Mouse (Mus musculus) neural tube, embryonic 15.5 days (tissue): ENCODE data around the gene Kcnj4. TPM values are rescaled to one million over a fixed set of nuclear protein-coding genes. Genes with fewer than 3 reads are reported as not detected.

Experiments
- ATAC-seq: fragments of 200-750 bp; cut with Nextera tagmentation; 2 replicates; pipeline ENCODE4 v1.8.0; 2017; ENCODE audit warnings: mild to moderate bottlenecking, moderate TSS enrichment, moderate library complexity; ENCODE audit not compliant: low FRiP score
- H3K27ac ChIP-seq: fragments of 300-500 bp; sonication (generic); replicated peaks from 2 replicates; pipeline ENCODE4 v1.5.1; 2015; ENCODE audit warnings: mild to moderate bottlenecking, inconsistent platforms
- H3K27me3 ChIP-seq: fragments of 300-500 bp; sonication (generic); replicated peaks from 2 replicates; pipeline ENCODE4 v1.6.1; 2015; ENCODE audit warnings: inconsistent platforms
- H3K36me3 ChIP-seq: fragments of 300-500 bp; sonication (generic); 2 replicates; pipeline ENCODE4 v1.6.1; 2015; ENCODE audit warnings: inconsistent platforms
- H3K4me1 ChIP-seq: fragments of 300-500 bp; sonication (generic); 2 replicates; pipeline ENCODE4 v1.6.1; 2015; ENCODE audit warnings: inconsistent platforms
- H3K4me2 ChIP-seq: fragments of 300-500 bp; sonication (generic); 2 replicates; pipeline ENCODE4 v1.6.1; 2015; ENCODE audit warnings: inconsistent platforms, mild to moderate bottlenecking, moderate library complexity
- H3K4me3 ChIP-seq: fragments of 300-500 bp; sonication (generic); replicated peaks from 2 replicates; pipeline ENCODE4 v1.5.1; 2015; ENCODE audit warnings: mild to moderate bottlenecking, inconsistent platforms
- H3K9ac ChIP-seq: fragments of 300-500 bp; sonication (generic); replicated peaks from 2 replicates; pipeline ENCODE4 v1.6.1; 2015; ENCODE audit warnings: mild to moderate bottlenecking, inconsistent platforms
- H3K9me3 ChIP-seq: fragments of 300-500 bp; sonication (generic); replicated peaks from 2 replicates; pipeline ENCODE4 v1.6.1; 2016; ENCODE audit warnings: inconsistent platforms
- WGBS: fragments of 180-500 bp; shearing (Covaris S2); methylation state at CpG from one replicate; pipeline ENCODE4 v1.1.7; 2015; ENCODE audit warnings: mixed read lengths; 5-methylcytosine and 5-hydroxymethylcytosine counted together
- polyA plus RNA-seq: library from polyadenylated mRNA; unstranded; fragments of >200 nt; fragmentation: Nextera tagmentation; extraction: Ambion mirVana; gene quantifications from 2 replicates; pipeline ENCODE4 v1.2.1, GENCODE M21; 2015

Gene Kcnj4
- polyA plus RNA-seq, 1 experiment from 2014 or later = not detected

DNA sequence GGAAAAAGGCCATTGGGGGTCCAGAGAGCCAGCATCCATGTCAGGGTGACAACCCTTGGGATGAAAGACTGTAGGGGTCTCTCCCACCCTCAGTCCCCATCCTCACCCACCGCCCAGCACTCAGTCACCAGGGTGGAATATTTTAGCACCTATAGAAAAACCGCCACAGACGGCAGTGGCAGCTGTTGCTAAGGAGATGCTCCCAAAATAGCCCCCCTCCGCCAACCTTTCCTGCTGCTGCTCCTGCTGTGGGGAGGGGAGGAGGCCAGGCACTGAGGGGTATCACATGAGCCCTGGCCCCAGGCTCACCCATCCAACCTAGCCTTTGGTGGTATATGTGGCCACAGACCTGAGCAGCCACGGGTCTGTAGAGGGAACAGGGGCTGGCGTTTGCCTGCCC is 5.0 kb upstream of the Kcnj4 start:
- Histone ChIP-seq H3K4me3 (no peak overlapping the region), H3K9me3 (no peaks in the 10 kb centered on the region), H3K9ac (no peak overlapping the region), H3K4me2 (no peak overlapping the region), H3K27ac (no peak overlapping the region), H3K27me3 (peaks cover 81% of the 10 kb centered on the region), H3K36me3 (no peaks in the 10 kb centered on the region), H3K4me1 (peaks cover 33% of the 10 kb centered on the region)
- no peak for ATAC-seq
- 23% methylated on average over 6 of the region's 6 CpGs for WGBS

GRCm38 (mm10) chr15:79507055-79507828 is 2.2 kb upstream of the Kcnj4 start:
- no peak overlapping the region for H3K4me3 ChIP-seq
- H3K9ac ChIP-seq = no peak overlapping the region
- no peaks in the 10 kb centered on the region for H3K36me3 ChIP-seq
- no peaks in the 10 kb centered on the region for H3K9me3 ChIP-seq
- H3K4me2 ChIP-seq = no peak overlapping the region
- no peak overlapping the region for H3K27ac ChIP-seq
- H3K4me1 ChIP-seq = peaks cover 37% of the 10 kb centered on the region
- 60% methylated on average over 30 of the region's 31 CpGs for WGBS
- peaks cover 84% of the 10 kb centered on the region for H3K27me3 ChIP-seq
- ATAC-seq = no peak

- H3K9me3 ChIP-seq = no peaks in the 10 kb centered on the region
- no peak for ATAC-seq
- H3K4me2 ChIP-seq = peak overlapping the region; percentile 100; the same call in 1 of the 2 replicates
- WGBS = 35% methylated on average over 7 of the region's 7 CpGs
- H3K9ac ChIP-seq = no peak overlapping the region
- H3K27ac ChIP-seq = no peak overlapping the region
- peaks cover 90% of the 10 kb centered on the region for H3K27me3 ChIP-seq
- no peak overlapping the region; the same call in 1 of the 2 replicates for H3K4me3 ChIP-seq
- H3K4me1 ChIP-seq = peaks cover 30% of the 10 kb centered on the region
- H3K36me3 ChIP-seq = no peaks in the 10 kb centered on the region
These were observed 1.4 kb upstream of the Kcnj4 start for GRCm38 (mm10) chr15:79506460-79506859.

GRCm38 (mm10) chr15:79505616-79506283 is 709 bp upstream of the Kcnj4 start:
- H3K4me2 ChIP-seq = peak overlapping the region; percentile 100
- WGBS = 1% methylated on average over 55 of the region's 71 CpGs
- H3K27ac ChIP-seq = no peak overlapping the region
- H3K9me3 ChIP-seq = no peaks in the 10 kb centered on the region
- H3K27me3 ChIP-seq = peaks cover 88% of the 10 kb centered on the region
- ATAC-seq = peak; percentile 41; the same call in 1 of the 2 replicates
- H3K36me3 ChIP-seq = no peaks in the 10 kb centered on the region
- peak overlapping the region; percentile 52 for H3K4me3 ChIP-seq
- peaks cover 23% of the 10 kb centered on the region for H3K4me1 ChIP-seq
- peak overlapping the region; percentile 40 for H3K9ac ChIP-seq

- 72% methylated on average over 5 of the region's 5 CpGs for WGBS
- H3K27me3 ChIP-seq = peaks cover 79% of the 10 kb centered on the region
These were observed 1.6 kb downstream of the Kcnj4 start for GRCm38 (mm10) chr15:79503438-79503837.

DNA sequence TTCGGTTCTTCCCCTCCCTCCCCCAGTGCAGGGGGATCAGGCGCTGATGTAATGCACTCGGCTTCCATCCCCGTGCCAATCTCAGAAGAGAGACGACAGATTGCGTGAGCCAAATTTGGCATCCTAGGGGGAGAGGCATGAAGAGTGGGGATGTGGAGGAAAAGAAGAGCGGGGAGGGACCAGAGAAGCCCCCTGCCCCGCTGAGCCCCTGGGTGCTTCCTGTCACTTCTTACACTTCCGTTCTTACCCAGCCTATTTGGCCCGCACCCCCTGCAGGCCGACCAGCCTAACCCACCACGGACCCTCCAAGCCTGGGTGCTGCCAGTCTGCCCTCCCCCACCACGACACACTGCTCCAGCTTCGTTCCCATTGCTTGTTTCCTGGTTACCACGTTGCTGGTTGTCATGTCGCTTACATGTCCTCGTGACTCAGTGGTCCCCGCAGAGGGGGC is 2.1 kb downstream of the Kcnj4 start:
- no peaks in the 10 kb centered on the region for H3K9me3 ChIP-seq
- 27% methylated on average over 17 of the region's 18 CpGs for WGBS
- peaks cover 74% of the 10 kb centered on the region for H3K27me3 ChIP-seq
- no peak overlapping the region for H3K4me2 ChIP-seq
- no peak for ATAC-seq
- no peak overlapping the region for H3K9ac ChIP-seq
- peaks cover 24% of the 10 kb centered on the region for H3K4me1 ChIP-seq
- no peak overlapping the region for H3K27ac ChIP-seq
- no peak overlapping the region for H3K4me3 ChIP-seq
- H3K36me3 ChIP-seq = no peaks in the 10 kb centered on the region

More at GRCm38 (mm10) chr15:79503438-79503837, 1.6 kb downstream of the Kcnj4 start:
- Histone ChIP-seq H3K4me3 (no peak overlapping the region), H3K9me3 (no peaks in the 10 kb centered on the region), H3K27ac (no peak overlapping the region), H3K4me2 (no peak overlapping the region), H3K4me1 (peaks cover 23% of the 10 kb centered on the region), H3K9ac (no peak overlapping the region), H3K36me3 (no peaks in the 10 kb centered on the region)
- ATAC-seq = no peak

DNA sequence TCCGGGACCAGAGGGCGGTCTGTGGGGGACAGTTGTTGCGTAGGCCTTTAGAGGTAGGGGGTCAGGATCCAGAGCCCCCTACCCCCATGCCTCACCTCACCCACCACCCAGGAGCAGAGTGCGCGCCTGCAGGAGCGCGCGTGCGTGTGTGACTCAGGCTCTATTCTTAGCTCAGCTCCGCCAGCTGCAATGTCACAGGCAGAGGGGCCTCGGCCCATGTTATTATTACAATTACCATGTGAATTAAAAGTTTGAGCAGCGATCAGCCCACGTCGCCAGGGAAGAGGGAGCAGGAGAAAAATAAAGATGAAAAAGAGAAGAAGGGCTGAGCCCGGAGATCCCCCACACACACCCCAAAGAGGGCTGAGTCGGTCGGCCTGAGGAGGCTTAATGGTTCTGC is 4.9 kb downstream of the Kcnj4 start:
- no peak overlapping the region for H3K9ac ChIP-seq
- ATAC-seq = no peak
- WGBS = 80% methylated on average over 17 of the region's 17 CpGs
- no peak overlapping the region for H3K4me3 ChIP-seq
- no peak overlapping the region for H3K4me2 ChIP-seq
- no peaks in the 10 kb centered on the region for H3K36me3 ChIP-seq
- no peak overlapping the region for H3K27ac ChIP-seq
- peaks cover 48% of the 10 kb centered on the region for H3K27me3 ChIP-seq
- H3K4me1 ChIP-seq = peaks cover 11% of the 10 kb centered on the region
- no peaks in the 10 kb centered on the region for H3K9me3 ChIP-seq

DNA sequence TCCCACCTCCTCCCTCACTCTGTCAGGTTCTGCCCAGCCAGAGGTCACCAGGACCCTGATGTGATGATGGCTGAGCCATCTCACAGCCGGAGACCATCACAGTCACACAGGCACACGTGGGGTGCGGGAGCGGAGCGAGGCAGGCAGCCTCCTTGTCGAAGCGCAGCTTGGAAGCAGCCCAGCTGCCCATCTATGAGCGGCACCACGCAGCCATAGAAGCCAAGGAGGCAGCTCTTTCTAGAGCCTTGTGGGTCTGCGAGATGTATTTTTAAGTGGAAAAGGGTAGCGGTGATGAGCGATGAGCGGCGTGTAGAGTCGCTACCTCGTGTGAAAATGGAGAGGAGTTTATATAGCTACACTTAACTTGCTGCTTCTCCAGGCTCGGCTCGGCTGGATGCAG is 11.5 kb downstream of the Kcnj4 start:
- WGBS = 46% methylated on average over 18 of the region's 18 CpGs
- H3K4me3 ChIP-seq = no peak overlapping the region
- peaks cover 6% of the 10 kb centered on the region; the same call in 1 of the 2 replicates for H3K4me1 ChIP-seq
- no peaks in the 10 kb centered on the region for H3K36me3 ChIP-seq
- H3K27ac ChIP-seq = no peak overlapping the region
- peak overlapping the region; percentile 13 for H3K4me2 ChIP-seq
- H3K27me3 ChIP-seq = peaks cover 14% of the 10 kb centered on the region
- no peak overlapping the region for H3K9ac ChIP-seq
- no peaks in the 10 kb centered on the region for H3K9me3 ChIP-seq
- ATAC-seq = no peak

DNA sequence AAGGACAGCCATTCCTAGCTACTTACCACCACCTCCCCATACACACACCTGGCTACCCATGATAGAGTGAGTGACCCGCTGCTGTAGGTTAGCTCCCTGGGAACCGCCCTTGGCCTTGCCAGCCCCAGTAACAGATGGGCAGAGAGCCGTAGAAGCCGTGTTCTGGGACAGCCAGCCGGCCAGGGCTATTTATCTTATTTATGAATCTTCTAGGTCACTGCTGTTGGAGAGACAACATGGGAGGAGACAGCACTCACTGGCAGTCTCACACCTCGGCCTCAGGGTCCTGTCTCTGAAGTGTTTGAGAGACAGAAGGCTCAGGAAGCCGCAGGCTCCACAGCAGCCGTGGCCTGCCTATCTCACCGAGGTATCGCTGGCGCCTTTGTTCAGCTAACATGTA is 15.6 kb downstream of the Kcnj4 start:
- Histone ChIP-seq H3K9me3 (0 out of 2 replicates have a peak, but pooled peaks cover 3% of the 10 kb centered on the region), H3K4me3 (no peak overlapping the region), H3K36me3 (no peaks in the 10 kb centered on the region), H3K27ac (no peak overlapping the region), H3K27me3 (peaks cover 14% of the 10 kb centered on the region), H3K4me2 (no peak overlapping the region), H3K9ac (no peak overlapping the region), H3K4me1 (peaks cover 4% of the 10 kb centered on the region; the same call in 1 of the 2 replicates)
- 53% methylated on average over 11 of the region's 11 CpGs for WGBS
- no peak for ATAC-seq

- no peak for ATAC-seq
- 9% methylated on average over 15 of the region's 15 CpGs for WGBS
These were observed 23.8 kb downstream of the Kcnj4 start for GRCm38 (mm10) chr15:79481181-79481688.

DNA sequence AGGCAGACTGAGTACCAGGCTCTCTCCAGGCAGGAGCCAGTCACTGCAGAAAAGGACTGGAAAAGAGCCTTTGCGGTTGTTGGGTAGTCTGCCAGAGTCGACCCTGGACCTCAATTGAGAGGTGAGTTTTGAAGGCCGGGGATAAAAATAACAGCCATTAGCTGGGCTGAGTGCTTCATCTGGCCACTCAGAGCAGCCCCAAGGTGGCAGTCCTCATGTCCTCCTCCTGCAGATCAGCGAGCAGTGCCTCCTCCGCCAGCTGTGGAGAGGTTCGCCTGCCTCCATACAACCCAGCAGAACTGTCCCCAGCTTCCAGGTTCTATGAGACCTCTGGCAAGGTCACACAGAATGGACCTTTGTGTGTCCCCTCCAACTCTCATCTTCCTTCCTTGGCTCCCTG is 27.8 kb downstream of the Kcnj4 start:
- H3K27ac ChIP-seq = no peak overlapping the region
- H3K36me3 ChIP-seq = no peaks in the 10 kb centered on the region
- no peak for ATAC-seq
- H3K9me3 ChIP-seq = no peaks in the 10 kb centered on the region
- peaks cover 13% of the 10 kb centered on the region; the same call in 1 of the 2 replicates for H3K27me3 ChIP-seq
- 57% methylated on average over 6 of the region's 6 CpGs for WGBS
- H3K4me2 ChIP-seq = no peak overlapping the region
- H3K4me1 ChIP-seq = peaks cover 4% of the 10 kb centered on the region; the same call in 1 of the 2 replicates
- H3K9ac ChIP-seq = no peak overlapping the region
- H3K4me3 ChIP-seq = no peak overlapping the region

More at GRCm38 (mm10) chr15:79481181-79481688, 23.8 kb downstream of the Kcnj4 start:
- Histone ChIP-seq H3K4me2 (no peak overlapping the region), H3K27ac (no peak overlapping the region), H3K36me3 (no peaks in the 10 kb centered on the region), H3K9me3 (0 out of 2 replicates have a peak, but pooled peaks cover 3% of the 10 kb centered on the region), H3K9ac (no peak overlapping the region), H3K27me3 (peaks cover 13% of the 10 kb centered on the region; the same call in 1 of the 2 replicates), H3K4me1 (peaks cover 4% of the 10 kb centered on the region; the same call in 1 of the 2 replicates), H3K4me3 (no peak overlapping the region)
